Mouse (Mus musculus): Measurements from ENCODE around the gene Il27.

GRCm38 (mm10) chr7:126602650-126603049 lies 7.9 kb upstream of the Il27 start:
- TF ChIP-seq CTCF (IDR thresholded peaks at IDR 0.05; ENCODE audit: borderline replicate concordance, control insufficient read depth, extremely low read depth, insufficient read depth, low read length, poor library complexity) (no peak), POLR2A (IDR thresholded peaks at IDR 0.05; ENCODE audit: control insufficient read depth, extremely low read depth, insufficient read depth, low read length, poor library complexity) (no peak)
